Mouse (Mus musculus): ENCODE measurements around the gene Nexn. TPM values are rescaled to one million over a fixed set of nuclear protein-coding genes. Genes with fewer than 3 reads are reported as not detected.

Nexn gene
- polyA plus RNA-seq, 1 experiment from 2014 or later = 18.1 TPM

- no peaks in the 10 kb centered on the region for H3K9me3 ChIP-seq (replicated peaks; ENCODE audit: low read length)
- peaks cover 17% of the 10 kb centered on the region for H3K36me3 ChIP-seq (ENCODE audit: insufficient read depth, low read length)
- H3K4me3 ChIP-seq (replicated peaks; ENCODE audit: low read depth, low read length) = no peak overlapping the region
- H3K9ac ChIP-seq (ENCODE audit: low read depth, low read length) = no peak overlapping the region
- TF ChIP-seq CTCF (IDR thresholded peaks at IDR 0.05; ENCODE audit: low read depth) = no peak
- DNase-seq (ENCODE audit: low spot score) (no peak), ATAC-seq (replicated peaks; ENCODE audit: low FRiP score, low read depth) (no peak)
- H3K27me3 ChIP-seq (ENCODE audit: insufficient read depth, low read length) = no peaks in the 10 kb centered on the region
- no peak overlapping the region for H3K4me2 ChIP-seq (ENCODE audit: low read length)
- H3K4me1 ChIP-seq (replicated peaks; ENCODE audit: insufficient read depth, low read length) = no peaks in the 10 kb centered on the region
- WGBS = 94% methylated on average over 1 of the region's 1 CpGs
- no peak overlapping the region for H3K27ac ChIP-seq
These were observed 30.3 kb downstream of the Nexn start for GRCm38 (mm10) chr3:152235805-152236204.

GRCm38 (mm10) chr3:152235238-152235637 lies 30.9 kb downstream of the Nexn start:
- Histone ChIP-seq H3K4me3 (replicated peaks; ENCODE audit: low read depth, low read length) (no peak overlapping the region), H3K27me3 (ENCODE audit: insufficient read depth, low read length) (no peaks in the 10 kb centered on the region), H3K36me3 (ENCODE audit: insufficient read depth, low read length) (peaks cover 19% of the 10 kb centered on the region), H3K27ac (no peak overlapping the region), H3K4me2 (ENCODE audit: low read length) (no peak overlapping the region), H3K9ac (ENCODE audit: low read depth, low read length) (no peak overlapping the region), H3K9me3 (replicated peaks; ENCODE audit: low read length) (no peaks in the 10 kb centered on the region), H3K4me1 (replicated peaks; ENCODE audit: insufficient read depth, low read length) (no peaks in the 10 kb centered on the region)
- no peak for TF ChIP-seq CTCF (IDR thresholded peaks at IDR 0.05; ENCODE audit: low read depth)
- WGBS = 88% methylated on average over 1 of the region's 1 CpGs
- no peak for ATAC-seq (replicated peaks; ENCODE audit: low FRiP score, low read depth)
- no peak for DNase-seq (ENCODE audit: low spot score)

- Histone ChIP-seq H3K27me3 (ENCODE audit: insufficient read depth, low read length) (no peaks in the 10 kb centered on the region), H3K4me2 (ENCODE audit: low read length) (no peak overlapping the region), H3K4me3 (replicated peaks; ENCODE audit: low read depth, low read length) (no peak overlapping the region), H3K36me3 (ENCODE audit: insufficient read depth, low read length) (peaks cover 30% of the 10 kb centered on the region; the same call in 1 of the 2 replicates), H3K9ac (ENCODE audit: low read depth, low read length) (no peak overlapping the region), H3K27ac (no peak overlapping the region), H3K4me1 (replicated peaks; ENCODE audit: insufficient read depth, low read length) (no peaks in the 10 kb centered on the region), H3K9me3 (replicated peaks; ENCODE audit: low read length) (no peaks in the 10 kb centered on the region)
- DNase-seq (ENCODE audit: low spot score) = no peak
- no peak for ATAC-seq (replicated peaks; ENCODE audit: low FRiP score, low read depth)
- 56% methylated on average over 6 of the region's 6 CpGs for WGBS
- no peak for TF ChIP-seq CTCF (IDR thresholded peaks at IDR 0.05; ENCODE audit: low read depth)
These were observed 34.6 kb downstream of the Nexn start for GRCm38 (mm10) chr3:152231333-152232100.

- Histone ChIP-seq H3K27ac (no peak overlapping the region), H3K36me3 (ENCODE audit: insufficient read depth, low read length) (peaks cover 38% of the 10 kb centered on the region), H3K4me1 (replicated peaks; ENCODE audit: insufficient read depth, low read length) (no peaks in the 10 kb centered on the region), H3K27me3 (ENCODE audit: insufficient read depth, low read length) (no peaks in the 10 kb centered on the region), H3K4me3 (replicated peaks; ENCODE audit: low read depth, low read length) (no peak overlapping the region), H3K9me3 (replicated peaks; ENCODE audit: low read length) (no peaks in the 10 kb centered on the region), H3K9ac (ENCODE audit: low read depth, low read length) (no peak overlapping the region), H3K4me2 (ENCODE audit: low read length) (no peak overlapping the region)
- no peak for TF ChIP-seq CTCF (IDR thresholded peaks at IDR 0.05; ENCODE audit: low read depth)
- no peak for DNase-seq (ENCODE audit: low spot score)
- ATAC-seq (replicated peaks; ENCODE audit: low FRiP score, low read depth) = no peak
- 89% methylated on average over 5 of the region's 5 CpGs for WGBS
These were observed 36.9 kb downstream of the Nexn start for GRCm38 (mm10) chr3:152229271-152229670.

GRCm38 (mm10) chr3:152228843-152229242 lies 37.3 kb downstream of the Nexn start:
- Histone ChIP-seq H3K4me2 (ENCODE audit: low read length) (no peak overlapping the region), H3K36me3 (ENCODE audit: insufficient read depth, low read length) (peaks cover 42% of the 10 kb centered on the region), H3K27me3 (ENCODE audit: insufficient read depth, low read length) (no peaks in the 10 kb centered on the region), H3K4me1 (replicated peaks; ENCODE audit: insufficient read depth, low read length) (no peaks in the 10 kb centered on the region), H3K27ac (no peak overlapping the region), H3K4me3 (replicated peaks; ENCODE audit: low read depth, low read length) (no peak overlapping the region), H3K9ac (ENCODE audit: low read depth, low read length) (no peak overlapping the region), H3K9me3 (replicated peaks; ENCODE audit: low read length) (no peaks in the 10 kb centered on the region)
- DNase-seq (ENCODE audit: low spot score) (no peak), ATAC-seq (replicated peaks; ENCODE audit: low FRiP score, low read depth) (no peak)
- WGBS = 94% methylated on average over 7 of the region's 7 CpGs
- no peak for TF ChIP-seq CTCF (IDR thresholded peaks at IDR 0.05; ENCODE audit: low read depth)

- 80% methylated on average over 7 of the region's 7 CpGs for WGBS
- Histone ChIP-seq H3K9ac (ENCODE audit: low read depth, low read length) (no peak overlapping the region), H3K4me2 (ENCODE audit: low read length) (no peak overlapping the region), H3K4me1 (replicated peaks; ENCODE audit: insufficient read depth, low read length) (no peaks in the 10 kb centered on the region), H3K4me3 (replicated peaks; ENCODE audit: low read depth, low read length) (no peak overlapping the region), H3K27me3 (ENCODE audit: insufficient read depth, low read length) (no peaks in the 10 kb centered on the region), H3K36me3 (ENCODE audit: insufficient read depth, low read length) (peaks cover 54% of the 10 kb centered on the region), H3K27ac (no peak overlapping the region), H3K9me3 (replicated peaks; ENCODE audit: low read length) (no peaks in the 10 kb centered on the region)
- no peak for TF ChIP-seq CTCF (IDR thresholded peaks at IDR 0.05; ENCODE audit: low read depth)
- no peak for DNase-seq (ENCODE audit: low spot score)
- ATAC-seq (replicated peaks; ENCODE audit: low FRiP score, low read depth) = no peak
These were observed 40.2 kb downstream of the Nexn start for GRCm38 (mm10) chr3:152225906-152226305.

GRCm38 (mm10) chr3:152224918-152225317 lies 41.2 kb downstream of the Nexn start:
- Histone ChIP-seq H3K4me2 (ENCODE audit: low read length) (no peak overlapping the region), H3K36me3 (ENCODE audit: insufficient read depth, low read length) (peaks cover 53% of the 10 kb centered on the region), H3K27me3 (ENCODE audit: insufficient read depth, low read length) (no peaks in the 10 kb centered on the region), H3K9me3 (replicated peaks; ENCODE audit: low read length) (no peaks in the 10 kb centered on the region), H3K4me3 (replicated peaks; ENCODE audit: low read depth, low read length) (no peak overlapping the region), H3K4me1 (replicated peaks; ENCODE audit: insufficient read depth, low read length) (no peaks in the 10 kb centered on the region), H3K27ac (no peak overlapping the region), H3K9ac (ENCODE audit: low read depth, low read length) (no peak overlapping the region)
- ATAC-seq (replicated peaks; ENCODE audit: low FRiP score, low read depth) (no peak), DNase-seq (ENCODE audit: low spot score) (no peak)
- TF ChIP-seq CTCF (IDR thresholded peaks at IDR 0.05; ENCODE audit: low read depth) = peak; percentile 39
